Mouse (Mus musculus): ENCODE measurements around the gene Olfr320. TPM values are rescaled to one million over a fixed set of nuclear protein-coding genes. Genes with fewer than 3 reads are reported as not detected.
"Not testable (repeated sequence)": the region's sequence is repeated elsewhere in the genome, so short reads cannot be mapped to it uniquely, and the experiment has no call there.

Gene Olfr320
- polyA plus RNA-seq, 1 experiment, result not detected

DNA sequence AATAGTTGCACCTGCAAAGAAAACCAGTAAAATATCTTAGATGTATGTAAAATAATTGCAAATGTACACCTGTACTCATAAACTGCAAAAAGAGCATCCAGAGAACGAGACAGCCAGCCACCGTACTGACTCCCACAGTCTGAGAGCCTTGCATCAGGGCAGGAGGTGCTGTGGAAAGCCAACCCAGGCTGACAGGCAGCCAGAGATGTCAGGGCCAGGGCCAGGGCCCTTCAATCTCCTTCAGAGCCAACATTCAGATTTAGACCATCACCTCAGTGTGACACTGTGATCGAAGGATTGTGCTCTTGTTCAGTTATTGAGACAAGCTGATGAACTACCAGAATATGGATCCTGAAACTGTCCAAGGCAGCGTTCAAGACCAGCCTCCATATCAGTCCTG is 38.8 kb downstream of the Olfr320 start:
- H3K27ac ChIP-seq (ENCODE audit: insufficient read depth, low read depth, low read length), result no peak overlapping the region
- DNase-seq, result no peak
- H3K4me3 ChIP-seq (ENCODE audit: insufficient read depth, low read depth, low read length), result no peak overlapping the region
- no peaks in the 10 kb centered on the region for H3K27me3 ChIP-seq (replicated peaks; ENCODE audit: control insufficient read depth, insufficient read depth, low read length)
- H3K36me3 ChIP-seq (ENCODE audit: control insufficient read depth, insufficient read depth, low read length), result no peaks in the 10 kb centered on the region
- WGBS, result 93% methylated on average over 4 of the region's 4 CpGs
- no peak for TF ChIP-seq CTCF (conservative IDR thresholded peaks at IDR 0.05; ENCODE audit: insufficient read depth, insufficient read length, low read depth, low read length)
- TF ChIP-seq POLR2A (IDR thresholded peaks at IDR 0.05; ENCODE audit: low read depth, low read length), result no peak
- H3K4me1 ChIP-seq (ENCODE audit: control insufficient read depth, insufficient read depth, low read length), result no peaks in the 10 kb centered on the region

GRCm38 (mm10) chr11:58723914-58724313 is 43.0 kb downstream of the Olfr320 start, which contains the start of gene Olfr318:
Gene Olfr318 (minus strand): TSS chr11:58724014.
- Histone ChIP-seq H3K27me3 (replicated peaks; ENCODE audit: control insufficient read depth, insufficient read depth, low read length) (no peaks in the 10 kb centered on the region), H3K36me3 (ENCODE audit: control insufficient read depth, insufficient read depth, low read length) (no peaks in the 10 kb centered on the region), H3K27ac (ENCODE audit: insufficient read depth, low read depth, low read length) (no peak within 1 kb of the TSS), H3K4me1 (ENCODE audit: control insufficient read depth, insufficient read depth, low read length) (peaks cover 5% of the 10 kb centered on the region; the same call in 1 of the 2 replicates), H3K4me3 (ENCODE audit: insufficient read depth, low read depth, low read length) (no peak within 1 kb of the TSS)
- DNase-seq, result no peak
- TF ChIP-seq CTCF (conservative IDR thresholded peaks at IDR 0.05; ENCODE audit: insufficient read depth, insufficient read length, low read depth, low read length) (no peak), POLR2A (IDR thresholded peaks at IDR 0.05; ENCODE audit: low read depth, low read length) (no peak)

DNA sequence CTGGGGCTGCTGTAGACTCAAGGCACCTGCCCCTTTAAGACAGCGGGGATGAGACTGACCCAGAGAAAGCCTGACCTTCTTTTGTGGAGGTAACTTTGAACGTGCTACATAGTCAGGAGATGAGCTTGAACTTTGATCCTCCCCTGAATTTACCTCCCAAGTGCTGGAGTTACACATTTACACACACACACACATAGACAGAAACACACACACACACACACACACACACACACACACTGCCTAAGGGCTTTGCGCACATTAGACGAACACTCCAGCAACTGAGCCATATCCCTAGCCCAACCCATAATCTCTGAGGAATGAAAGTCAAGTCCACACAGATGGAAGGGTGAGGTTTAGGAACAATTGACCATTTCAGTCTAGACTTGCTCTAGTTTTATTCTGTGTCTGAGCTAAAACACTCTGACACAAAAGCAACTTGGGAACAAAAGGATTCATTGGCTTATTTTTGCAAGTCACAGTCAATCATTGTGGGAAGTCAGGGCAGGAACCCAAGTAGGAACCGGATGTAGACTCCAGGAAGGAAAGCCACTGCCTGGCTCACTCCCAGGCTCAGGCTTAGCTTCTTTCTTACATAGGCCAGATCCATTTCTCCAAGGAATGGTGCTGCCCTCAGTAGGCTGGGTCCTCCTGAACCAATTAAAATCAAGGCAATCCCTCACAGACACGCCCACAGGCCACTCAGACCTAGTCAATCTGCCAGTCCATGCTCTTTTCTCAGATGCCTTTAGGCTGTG is 47.2 kb downstream of the Olfr320 start:
- not testable (repeated sequence) for H3K27me3 ChIP-seq (replicated peaks; ENCODE audit: control insufficient read depth, insufficient read depth, low read length); H3K4me1 ChIP-seq (ENCODE audit: control insufficient read depth, insufficient read depth, low read length); H3K36me3 ChIP-seq (ENCODE audit: control insufficient read depth, insufficient read depth, low read length); H3K4me3 ChIP-seq (ENCODE audit: insufficient read depth, low read depth, low read length)
- peak overlapping the region; percentile 42; the same call in 1 of the 2 replicates for H3K27ac ChIP-seq (ENCODE audit: insufficient read depth, low read depth, low read length)
- WGBS, result 52% methylated on average over 6 of the region's 6 CpGs
- DNase-seq, result peak; percentile 81

DNA sequence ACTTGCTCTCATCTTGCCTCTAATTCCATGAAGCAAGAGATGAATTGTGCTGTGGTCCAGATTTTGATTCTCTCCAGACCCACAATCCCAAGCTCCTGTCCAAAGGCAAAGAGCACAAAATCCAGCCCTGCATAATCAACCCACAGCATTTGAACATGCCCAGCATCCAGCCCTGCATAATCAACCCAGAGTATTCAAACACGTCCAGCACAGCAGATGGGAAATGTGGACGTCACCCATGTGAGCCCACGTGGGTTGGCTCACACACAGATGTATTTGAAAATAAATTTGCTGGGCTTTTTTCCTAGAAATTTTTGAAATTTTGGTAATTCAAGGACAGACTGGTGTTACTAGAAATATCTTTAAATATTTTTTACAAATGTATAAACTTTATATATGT is 52.5 kb downstream of the Olfr320 start:
- Histone ChIP-seq H3K27ac (ENCODE audit: insufficient read depth, low read depth, low read length) (no peak overlapping the region), H3K27me3 (replicated peaks; ENCODE audit: control insufficient read depth, insufficient read depth, low read length) (no peaks in the 10 kb centered on the region), H3K36me3 (ENCODE audit: control insufficient read depth, insufficient read depth, low read length) (no peaks in the 10 kb centered on the region), H3K4me1 (ENCODE audit: control insufficient read depth, insufficient read depth, low read length) (no peaks in the 10 kb centered on the region), H3K4me3 (ENCODE audit: insufficient read depth, low read depth, low read length) (no peak overlapping the region)
- DNase-seq, result no peak
- WGBS, result 65% methylated on average over 3 of the region's 3 CpGs
- TF ChIP-seq POLR2A (IDR thresholded peaks at IDR 0.05; ENCODE audit: low read depth, low read length) (no peak), CTCF (conservative IDR thresholded peaks at IDR 0.05; ENCODE audit: insufficient read depth, insufficient read length, low read depth, low read length) (no peak)

Other genes with a start within 250 kb of the Olfr320 start
- not detected in 2 replicates for gene Gm12253, start 248.5 kb upstream of the Olfr320 start, polyA plus RNA-seq (2012; rRNA removed)
- gene Lypd9, start 228.2 kb upstream of the Olfr320 start, polyA plus RNA-seq (2012; rRNA removed), result not detected in 2 replicates
- gene Olfr30, start 218.8 kb upstream of the Olfr320 start, polyA plus RNA-seq (2012; rRNA removed), result not detected in 2 replicates
- gene Olfr332, start 188.5 kb upstream of the Olfr320 start, polyA plus RNA-seq (2012; rRNA removed), result not detected in 2 replicates
- gene Olfr331, start 178.5 kb upstream of the Olfr320 start, polyA plus RNA-seq (2012; rRNA removed), result not detected in 2 replicates
- gene Olfr330, start 146.3 kb upstream of the Olfr320 start, polyA plus RNA-seq (2012; rRNA removed), result not detected in 2 replicates
- not detected in 2 replicates for gene Olfr329-ps, start 134.7 kb upstream of the Olfr320 start, polyA plus RNA-seq (2012; rRNA removed)
- not detected in 2 replicates for gene Olfr328, start 125.5 kb upstream of the Olfr320 start, polyA plus RNA-seq (2012; rRNA removed)
- not detected in 2 replicates for gene Olfr224, start 110.5 kb upstream of the Olfr320 start, polyA plus RNA-seq (2012; rRNA removed)
- not detected in 2 replicates for gene Olfr325, start 103.4 kb upstream of the Olfr320 start, polyA plus RNA-seq (2012; rRNA removed)
- gene Olfr324, start 86.0 kb upstream of the Olfr320 start, polyA plus RNA-seq (2012; rRNA removed), result not detected in 2 replicates
- gene 2210407C18Rik, start 65.0 kb upstream of the Olfr320 start, polyA plus RNA-seq (2012; rRNA removed), result not detected in 2 replicates
- not detected in 2 replicates for gene Olfr323, start 50.6 kb upstream of the Olfr320 start, polyA plus RNA-seq (2012; rRNA removed)
- not detected in 2 replicates for gene Trim58, start 40.6 kb upstream of the Olfr320 start, polyA plus RNA-seq (2012; rRNA removed)
- gene Olfr322, start 22.3 kb upstream of the Olfr320 start, polyA plus RNA-seq (2012; rRNA removed), result not detected in 2 replicates
- not detected in 2 replicates for gene Olfr319, start 18.1 kb downstream of the Olfr320 start, polyA plus RNA-seq (2012; rRNA removed)
- not detected in 2 replicates for gene Olfr318, start 42.9 kb downstream of the Olfr320 start, polyA plus RNA-seq (2012; rRNA removed)
- not detected in 2 replicates for gene Olfr317, start 58.1 kb downstream of the Olfr320 start, polyA plus RNA-seq (2012; rRNA removed)
- not detected in 2 replicates for gene Olfr316, start 71.6 kb downstream of the Olfr320 start, polyA plus RNA-seq (2012; rRNA removed)
- gene Olfr315, start 92.1 kb downstream of the Olfr320 start, polyA plus RNA-seq (2012; rRNA removed), result not detected in 2 replicates
- not detected in 2 replicates for gene Olfr314, start 101.9 kb downstream of the Olfr320 start, polyA plus RNA-seq (2012; rRNA removed)
- not detected in 2 replicates for gene Fam183b, start 120.9 kb downstream of the Olfr320 start, polyA plus RNA-seq (2012; rRNA removed)
- gene Olfr313, start 133.9 kb downstream of the Olfr320 start, polyA plus RNA-seq (2012; rRNA removed), result not detected in 2 replicates
- gene Olfr312, start 148.1 kb downstream of the Olfr320 start, polyA plus RNA-seq (2012; rRNA removed), result not detected in 2 replicates
- gene Olfr311, start 158.2 kb downstream of the Olfr320 start, polyA plus RNA-seq (2012; rRNA removed), result not detected in 2 replicates
- 2.3 and 2.6 TPM in 2 replicates for gene Gm12258, start 166.1 kb downstream of the Olfr320 start, polyA plus RNA-seq (2012; rRNA removed)
- gene 2810021J22Rik, start 186.1 kb downstream of the Olfr320 start, polyA plus RNA-seq (2012; rRNA removed), result 3.3 and 3.7 TPM in 2 replicates
- gene Zfp39, start 223.1 kb downstream of the Olfr320 start, polyA plus RNA-seq (2012; rRNA removed), result 1.2 and 1.5 TPM in 2 replicates
- 0.27 and 0.31 TPM in 2 replicates for gene Btnl10, start 236.8 kb downstream of the Olfr320 start, polyA plus RNA-seq (2012; rRNA removed)